Mouse (Mus musculus) frontal cortex, postnatal 25 days (tissue): ENCODE measurements around the gene Rpl22l1.
"Not testable (repeated sequence)": the region's sequence is repeated elsewhere in the genome, so short reads cannot be mapped to it uniquely, and the experiment has no call there.

ENCODE experiments used
- DNase-seq, 2 experiments: peaks; one replicate each; pipeline ENCODE4 v3.0.0; 2022; ENCODE audit warnings: low spot score in 2 of 2

Rpl22l1 gene

GRCm38 (mm10) chr3:28836796-28837371 is 31.6 kb downstream of the Rpl22l1 start:
- no peak for DNase-seq

- no peak for DNase-seq
Measured at GRCm38 (mm10) chr3:28841886-28842649, 36.8 kb downstream of the Rpl22l1 start.

- no peak for DNase-seq
Measured at GRCm38 (mm10) chr3:28843231-28843630, 38.0 kb downstream of the Rpl22l1 start.

GRCm38 (mm10) chr3:28847115-28847514 is 41.9 kb downstream of the Rpl22l1 start:
- no peak for DNase-seq

- DNase-seq, result not testable (repeated sequence)
Measured at GRCm38 (mm10) chr3:28852174-28852573, 46.9 kb downstream of the Rpl22l1 start.
